Mouse (Mus musculus) yolk sac, embryonic 10.5 days (tissue): ENCODE data around the gene Fads1.
A peak's percentile ranks its signal among the peaks of the same experiment; 100 is the strongest.

Experiments
- DNase-seq: peaks from one replicate; pipeline ENCODE4 v3.0.0-alpha.2; 2017; ENCODE audit warnings: low spot score

Fads1 gene

DNA sequence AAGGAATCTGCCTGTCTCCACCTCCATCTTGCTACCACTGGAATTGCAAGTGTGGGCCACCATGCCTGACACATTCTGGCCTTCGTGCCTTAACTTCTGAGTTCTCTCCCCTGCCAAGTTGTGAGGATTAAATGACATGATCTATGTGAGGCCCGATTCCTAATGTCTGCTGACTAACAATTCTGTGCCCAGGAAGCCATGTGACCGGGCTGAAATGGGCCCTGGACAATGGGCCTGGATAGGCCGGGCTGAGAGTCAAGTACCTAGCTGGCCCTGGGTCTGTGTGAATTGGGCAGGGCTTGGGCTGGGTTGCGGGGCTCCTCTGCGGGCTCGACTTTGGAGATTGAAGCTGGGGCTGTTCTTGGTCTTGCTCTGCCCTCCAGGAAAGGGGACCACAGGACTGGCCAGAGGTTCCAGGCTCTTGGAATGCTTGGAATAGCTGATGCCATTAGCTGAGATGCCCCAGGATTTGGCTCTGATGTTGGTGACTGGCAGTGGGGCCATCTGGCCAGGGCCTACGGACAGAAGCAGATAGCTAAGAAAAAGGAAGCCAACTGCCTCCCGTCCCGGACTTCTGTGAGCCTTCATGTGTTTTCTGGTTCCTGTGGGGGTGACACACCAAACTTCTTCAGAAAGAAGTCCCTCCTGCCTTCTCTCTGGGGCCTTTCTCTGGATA, 31.2 kb downstream of the Fads1 start:
- no peak for DNase-seq

DNA sequence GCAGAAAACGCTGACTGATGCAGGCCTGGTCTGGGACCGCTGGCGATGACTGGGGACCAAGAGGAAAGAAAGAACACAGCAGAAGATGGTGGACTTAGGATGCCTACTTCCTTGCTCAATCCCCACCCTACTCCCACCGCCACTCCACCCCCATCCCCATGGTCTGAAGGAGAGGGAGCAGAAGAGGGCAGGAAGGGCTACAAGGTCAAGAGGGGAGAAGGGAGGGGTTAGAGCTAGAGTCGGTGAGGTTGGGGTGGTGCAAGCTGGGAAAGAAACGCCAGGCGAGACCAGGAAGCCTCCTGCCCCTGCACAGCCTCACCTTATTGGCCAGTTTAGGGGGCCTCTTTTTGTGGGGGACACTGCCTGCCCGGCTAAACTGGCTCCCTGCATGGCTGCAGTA, 33.4 kb downstream of the Fads1 start:
- no peak for DNase-seq

DNA sequence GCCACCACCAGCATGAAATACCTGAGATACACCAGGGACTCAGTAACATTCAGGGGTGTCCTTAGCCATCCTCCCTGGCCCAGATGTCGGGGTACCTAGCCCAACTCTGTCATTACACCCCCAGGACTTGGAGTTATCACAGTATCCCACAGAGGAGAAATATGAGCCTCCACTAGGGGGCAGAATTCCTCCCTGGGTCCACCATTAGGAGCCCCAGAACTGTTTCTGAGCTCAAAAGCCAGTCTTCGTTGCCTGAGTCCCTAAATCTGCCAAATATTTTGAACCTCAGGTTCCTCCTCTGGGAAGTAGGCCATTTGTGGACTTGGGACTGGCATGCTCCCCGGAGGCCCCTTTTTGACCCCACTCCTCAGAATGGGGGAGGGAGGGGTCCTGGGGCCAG, 36.4 kb downstream of the Fads1 start:
- peak; percentile 32 for DNase-seq

DNA sequence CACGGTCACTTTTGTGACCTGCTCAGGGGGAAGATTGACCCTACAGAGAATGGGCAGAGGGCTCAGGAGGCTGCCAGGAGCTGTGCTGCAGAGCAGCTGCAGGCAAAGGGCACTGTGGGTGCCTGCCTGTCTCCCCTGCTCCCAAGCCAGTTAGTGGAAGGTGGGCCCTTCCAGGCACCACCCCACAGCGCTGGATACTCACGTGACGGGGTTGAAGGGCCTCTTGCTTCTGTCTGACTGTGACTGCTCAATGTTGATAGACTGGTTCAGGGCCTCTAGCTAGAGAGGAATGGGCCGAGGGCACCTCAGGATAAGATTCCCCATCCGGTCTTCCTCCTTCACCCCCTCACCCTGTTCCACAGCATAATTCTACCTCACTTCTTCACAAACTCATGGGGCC, 36.9 kb downstream of the Fads1 start:
- DNase-seq, result no peak

DNA sequence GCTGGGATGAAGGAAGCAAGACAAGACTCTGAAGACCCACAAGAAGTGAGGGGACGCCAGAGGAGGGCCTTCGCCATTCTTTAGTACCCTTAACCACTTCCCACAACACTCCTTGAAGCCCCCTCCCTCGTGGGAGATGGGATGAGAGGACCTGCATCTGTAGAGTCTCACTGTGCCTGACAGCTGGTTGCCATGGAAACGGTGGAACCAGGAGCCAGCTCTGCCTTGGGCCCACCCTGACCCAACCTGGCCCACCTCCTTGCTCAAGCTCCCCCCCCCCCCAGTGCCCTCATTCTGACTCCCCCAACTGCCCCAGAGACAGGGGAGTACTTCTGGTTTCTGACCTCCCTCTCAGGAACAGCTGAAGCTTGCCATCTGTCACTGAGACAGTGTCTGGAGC, 38.9 kb downstream of the Fads1 start:
- DNase-seq, result peak; percentile 71

DNA sequence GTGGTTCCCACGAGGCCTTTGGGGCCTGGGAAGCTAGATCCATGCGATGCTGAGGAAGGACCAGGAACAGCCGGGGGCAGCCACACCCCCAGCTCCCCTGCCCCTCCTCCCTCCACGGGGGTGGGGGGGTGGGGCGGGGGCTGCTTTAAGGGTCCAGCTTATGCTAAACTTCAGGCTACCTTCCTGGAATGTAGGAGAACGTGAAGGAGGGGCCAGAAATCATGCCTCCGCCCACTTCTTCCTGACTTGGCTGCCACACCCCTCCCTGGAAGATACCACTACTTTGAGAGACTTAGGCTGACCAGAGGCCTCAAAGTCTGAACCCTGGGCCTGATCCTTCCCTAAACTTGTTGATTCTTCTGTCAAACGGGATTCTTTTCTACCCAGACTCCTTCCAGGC, 40.0 kb downstream of the Fads1 start:
- peak; percentile 63 for DNase-seq

DNA sequence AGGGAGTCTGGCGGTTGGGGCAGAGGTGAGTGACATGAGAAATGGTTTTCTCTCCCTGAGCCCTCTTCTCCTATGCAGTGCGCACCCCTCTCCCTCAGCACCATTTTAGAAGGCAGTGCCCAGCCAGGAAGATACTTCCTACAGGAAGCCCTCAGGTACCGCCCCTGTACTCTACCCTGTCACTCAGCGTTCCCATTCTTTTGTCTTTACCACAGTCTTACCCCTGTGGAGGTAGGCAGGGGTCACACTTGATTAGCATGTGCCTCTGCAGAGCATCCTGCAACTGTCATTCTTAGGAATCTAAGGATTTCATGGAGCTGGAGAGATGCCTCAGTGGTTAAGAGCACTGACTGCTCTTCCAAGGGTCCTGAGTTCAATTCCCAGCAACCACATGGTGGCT, 40.9 kb downstream of the Fads1 start:
- DNase-seq, result no peak

DNA sequence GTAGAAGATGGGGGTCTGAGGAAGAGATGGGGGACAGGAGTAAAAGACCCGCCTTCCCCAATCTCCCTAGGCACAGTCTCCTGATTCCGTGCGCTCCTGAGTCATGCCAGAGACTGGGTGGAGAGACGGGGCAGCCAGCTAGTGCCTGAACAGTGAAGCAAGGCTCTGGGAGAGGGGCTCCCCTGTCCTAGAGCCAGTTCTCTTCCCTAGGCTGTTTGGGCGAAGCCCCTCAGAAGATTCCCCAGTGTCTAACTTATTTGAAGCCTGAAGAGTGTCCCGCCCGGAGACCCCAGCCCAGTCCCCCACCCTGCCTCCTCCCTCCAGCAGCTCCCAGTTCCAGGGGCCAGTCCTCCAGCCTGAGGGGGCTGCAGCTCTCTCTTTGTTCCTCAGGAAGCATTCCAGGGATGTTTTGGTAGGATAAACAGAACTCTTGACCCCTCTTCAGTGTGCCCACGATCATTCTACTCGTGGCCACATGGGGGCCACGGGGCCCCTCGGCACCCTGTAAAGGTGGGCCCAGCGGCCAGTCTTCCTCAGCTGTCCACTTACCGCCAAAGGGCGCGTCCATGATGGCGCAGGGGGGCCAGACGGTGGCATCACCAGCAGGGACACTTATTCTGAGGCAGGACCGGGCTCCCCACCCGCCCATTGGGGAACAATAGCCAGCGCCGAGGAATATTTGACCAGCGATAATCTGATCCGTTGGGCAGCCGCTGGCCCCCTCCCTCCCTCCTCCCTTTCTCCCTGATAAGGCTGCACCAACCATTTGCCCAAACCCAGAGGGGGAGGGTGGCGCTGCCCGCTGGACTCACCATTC, 42.2 kb downstream of the Fads1 start:
- peak; percentile 53 for DNase-seq

DNA sequence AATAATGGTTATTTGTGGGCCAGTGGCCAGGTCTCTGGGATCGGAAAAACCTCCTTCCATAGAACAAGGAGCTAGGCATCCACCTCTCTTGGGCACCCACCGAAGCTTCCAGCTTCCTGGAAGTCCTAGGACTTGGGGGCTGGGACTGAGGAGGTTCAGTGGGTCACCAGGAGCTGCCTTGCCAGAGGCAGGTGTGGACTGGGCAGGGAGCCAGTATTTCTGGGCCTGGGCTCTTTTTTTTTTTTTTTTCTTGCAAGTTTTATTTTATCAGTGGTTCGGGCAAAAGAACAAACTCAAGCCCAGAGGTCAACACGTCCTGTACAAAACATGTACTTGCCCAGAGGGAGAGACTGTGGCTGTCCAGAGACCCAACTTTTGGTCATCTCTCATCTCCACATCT, 43.1 kb downstream of the Fads1 start:
- no peak for DNase-seq

DNA sequence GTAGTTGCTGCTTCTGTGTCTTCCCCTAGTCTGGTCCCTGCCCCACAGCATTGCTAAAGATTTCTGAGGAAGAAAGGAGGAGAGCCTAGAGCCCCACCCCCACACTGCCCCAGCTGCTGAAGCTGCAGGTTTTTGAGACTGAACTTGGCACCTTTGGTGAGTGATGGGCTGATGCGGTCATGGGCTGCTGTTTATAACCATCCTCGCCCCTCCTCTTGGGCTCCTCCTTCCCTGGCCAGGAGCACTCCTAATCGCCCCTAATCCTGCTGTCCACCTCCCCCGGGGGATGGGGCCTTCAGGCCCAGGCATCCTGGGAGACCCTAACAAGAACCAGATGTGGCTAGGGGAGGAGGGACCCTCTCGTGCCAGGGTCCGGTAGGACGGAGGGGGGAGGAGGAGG, 48.3 kb downstream of the Fads1 start:
- DNase-seq, result peak; percentile 81

DNA sequence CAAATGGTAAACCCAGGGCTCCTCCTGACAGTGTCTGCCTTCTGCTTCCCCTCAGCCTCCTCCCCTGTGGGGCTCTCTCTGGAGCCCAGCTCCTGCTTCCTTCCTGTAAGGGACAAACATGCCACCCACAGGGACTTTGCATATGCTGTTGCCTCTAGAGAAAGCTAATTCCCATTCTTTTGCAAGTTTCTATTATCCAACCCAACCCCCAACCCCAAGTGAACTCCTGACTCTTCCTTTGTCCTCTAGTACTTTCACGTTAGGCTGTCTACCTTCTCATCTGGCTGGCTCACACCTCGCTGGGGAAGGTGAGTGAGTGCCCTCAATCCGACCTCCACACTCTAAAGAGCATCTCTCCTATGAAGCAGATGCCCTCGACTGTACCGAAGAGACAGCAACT, 49.2 kb downstream of the Fads1 start:
- no peak for DNase-seq

DNA sequence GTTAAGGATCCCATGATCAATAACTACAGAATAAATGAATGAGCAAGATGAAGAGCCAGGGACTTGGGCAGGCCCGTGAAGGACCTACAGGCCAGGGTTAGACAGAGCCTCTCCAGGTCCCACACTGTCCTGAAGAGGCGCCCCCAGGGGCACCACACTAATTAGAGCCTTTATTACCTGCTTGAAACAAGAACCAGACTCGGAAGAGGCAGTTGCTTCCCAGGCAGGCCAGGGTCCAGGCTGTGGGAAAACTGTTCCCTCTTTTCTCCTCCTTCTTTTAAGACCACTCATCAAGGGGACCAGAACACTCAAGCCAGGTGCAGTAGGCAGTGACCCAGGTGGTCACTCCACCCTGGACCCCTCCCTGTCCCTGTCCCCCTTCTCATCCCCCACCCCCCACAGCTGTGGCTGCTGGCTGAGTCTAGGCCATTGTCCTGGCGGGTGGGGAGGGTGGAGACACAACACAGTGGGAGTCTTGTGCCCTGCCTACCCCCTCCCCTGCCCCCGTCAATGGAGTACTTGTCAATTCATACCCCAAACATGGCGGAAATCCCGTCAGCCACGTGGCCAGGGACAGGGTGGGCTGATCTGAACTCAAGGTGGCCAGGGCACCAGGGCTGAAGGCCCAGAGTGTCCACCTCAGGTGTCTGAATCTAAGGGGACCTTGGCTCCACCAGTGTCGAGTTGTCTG, 49.8 kb downstream of the Fads1 start:
- no peak for DNase-seq

DNA sequence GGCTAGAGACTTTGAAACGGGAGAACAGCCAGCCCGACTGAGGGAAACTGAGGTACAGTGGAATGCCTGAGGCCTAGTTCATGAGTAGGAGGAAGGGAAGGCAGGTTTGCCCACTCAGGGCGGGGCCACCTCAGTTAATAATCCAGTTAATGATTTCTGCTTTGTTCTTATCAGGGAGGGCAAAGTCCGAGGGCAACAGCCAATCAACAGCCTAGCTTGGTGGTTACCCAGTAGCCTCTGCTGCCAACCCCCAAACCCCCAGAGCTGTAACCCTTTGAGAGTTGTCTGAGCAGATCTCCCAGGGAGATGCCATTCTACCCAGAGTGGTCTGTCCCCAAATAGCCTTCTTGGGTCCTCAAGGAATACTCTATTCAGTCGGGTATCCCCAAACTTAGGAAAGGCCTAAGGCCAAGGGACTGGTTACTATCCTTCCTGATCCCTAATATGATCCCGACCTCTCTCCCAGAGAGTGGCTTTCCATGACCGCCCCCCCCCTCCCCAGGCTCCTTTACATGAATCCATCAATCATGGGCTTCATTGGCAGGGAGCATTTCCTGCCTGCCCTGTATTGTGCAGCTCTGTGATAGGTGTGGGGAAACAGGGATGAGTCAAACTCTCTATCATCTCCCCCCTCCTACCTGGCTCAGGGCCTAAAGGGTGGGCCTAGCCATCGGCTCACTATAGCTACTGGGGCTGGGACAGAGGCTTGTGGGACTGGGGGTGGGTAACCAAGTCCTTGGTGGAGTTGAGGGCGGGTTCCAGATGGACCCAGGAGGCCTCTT, 53.3 kb downstream of the Fads1 start:
- DNase-seq, result no peak

DNA sequence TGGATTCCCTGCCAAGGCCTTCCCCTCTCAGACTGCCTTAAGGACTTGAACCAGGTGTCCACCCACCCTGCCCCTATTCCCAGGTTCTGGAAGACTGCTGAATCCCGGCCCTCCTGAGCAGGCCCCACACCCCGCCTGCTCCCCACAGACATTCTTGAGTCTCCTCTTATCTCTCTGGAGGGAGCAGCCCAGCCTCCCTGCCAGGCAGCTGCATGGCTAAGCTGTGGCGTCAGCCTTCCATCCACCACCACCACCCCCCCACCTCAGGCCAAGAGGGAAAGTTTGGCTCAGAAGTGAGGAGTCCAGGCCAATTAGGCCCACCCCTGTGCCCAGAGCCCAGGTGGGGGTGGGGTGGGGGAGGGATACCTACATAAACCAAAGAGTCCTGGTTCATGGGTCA, 55.8 kb downstream of the Fads1 start:
- peak; percentile 58 for DNase-seq

DNA sequence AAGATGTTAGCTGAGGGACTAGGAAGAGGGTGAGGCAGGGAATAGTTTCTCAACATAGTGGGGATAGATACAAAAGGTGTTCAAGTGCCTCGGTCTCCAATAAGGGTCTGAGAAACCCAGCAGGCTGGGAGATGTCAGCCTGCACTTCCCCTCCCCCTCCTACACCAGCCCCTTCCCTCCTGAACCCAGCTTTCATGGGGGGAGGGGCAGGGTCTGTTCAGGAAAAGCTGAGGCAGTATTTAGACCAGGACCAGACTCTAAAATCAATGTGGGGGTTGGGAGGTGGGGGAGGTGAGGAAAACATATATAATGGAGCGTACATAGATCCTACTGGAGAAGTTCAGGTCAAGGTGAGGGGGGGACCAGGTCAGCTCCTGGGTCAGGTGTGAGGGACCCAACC, 56.7 kb downstream of the Fads1 start:
- peak; percentile 60 for DNase-seq

DNA sequence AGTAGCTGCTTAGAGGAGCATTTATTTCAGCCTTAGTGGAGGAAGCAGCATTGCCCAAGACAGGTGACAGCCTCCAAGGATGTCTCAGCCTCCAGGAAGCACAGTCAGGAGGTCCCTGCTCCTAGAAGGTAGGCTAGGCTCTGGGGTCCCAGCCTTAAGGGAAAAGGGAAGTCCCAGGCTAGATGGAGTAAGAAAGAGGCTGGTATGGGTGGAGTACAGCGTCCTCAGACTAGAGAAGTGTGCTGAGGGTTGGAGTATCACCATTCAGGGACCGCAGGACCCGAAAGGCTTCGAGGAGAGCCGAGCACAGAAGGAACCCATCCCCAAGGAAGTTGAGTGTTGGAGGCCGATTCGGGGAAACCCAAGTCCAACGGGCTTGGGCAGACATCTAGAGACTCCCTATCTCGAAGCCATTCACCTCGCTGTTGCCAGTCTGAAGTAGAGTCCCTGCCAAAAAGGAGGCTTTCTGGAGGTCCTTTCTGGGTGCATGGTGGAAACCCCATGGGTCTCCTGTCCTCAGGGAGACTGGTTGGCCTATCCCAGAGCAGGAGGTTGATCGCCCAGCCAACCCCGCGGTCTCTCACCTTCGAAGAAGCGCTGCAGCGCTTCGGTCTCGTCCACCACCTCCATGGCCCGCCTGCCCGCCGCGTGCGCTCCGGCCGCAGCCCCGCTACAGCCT, 57.4 kb downstream of the Fads1 start:
- no peak for DNase-seq

DNA sequence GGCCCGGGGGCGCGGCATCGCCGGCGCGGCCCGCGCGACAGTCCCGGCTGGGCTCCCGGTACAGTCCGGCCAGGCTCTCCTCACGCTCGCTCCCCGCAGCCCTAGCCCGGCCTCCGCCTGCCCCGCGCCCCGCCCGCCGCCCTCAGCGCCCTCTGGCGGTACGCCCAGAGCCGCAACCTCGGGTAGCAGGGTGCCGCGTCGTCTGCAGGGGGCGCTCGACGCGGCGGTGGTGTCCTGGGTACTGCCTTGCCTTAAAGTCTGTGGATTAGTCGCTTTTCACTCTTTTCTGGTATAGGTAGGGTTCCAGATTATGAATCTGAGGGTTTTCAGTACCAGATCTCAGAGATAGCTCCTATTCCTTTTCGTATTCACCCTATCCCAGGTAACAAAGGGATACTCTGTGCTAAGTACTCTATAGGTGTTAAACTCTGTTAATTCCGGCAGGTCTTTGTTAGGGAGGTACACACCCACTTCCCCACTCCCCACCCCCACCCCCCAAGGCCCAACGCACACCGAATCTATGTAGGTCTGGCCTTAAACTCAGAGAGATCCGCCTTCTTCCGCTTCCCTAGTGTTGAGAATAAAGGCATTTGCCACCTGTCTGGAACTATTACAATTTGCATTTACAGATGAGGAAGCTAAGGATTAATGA, 58.1 kb downstream of the Fads1 start, which contains the start of gene Myrf:
TSS of gene Myrf (minus strand) at position 95 of the 652 bp plus-strand sequence.
- DNase-seq, result peak; percentile 78

DNA sequence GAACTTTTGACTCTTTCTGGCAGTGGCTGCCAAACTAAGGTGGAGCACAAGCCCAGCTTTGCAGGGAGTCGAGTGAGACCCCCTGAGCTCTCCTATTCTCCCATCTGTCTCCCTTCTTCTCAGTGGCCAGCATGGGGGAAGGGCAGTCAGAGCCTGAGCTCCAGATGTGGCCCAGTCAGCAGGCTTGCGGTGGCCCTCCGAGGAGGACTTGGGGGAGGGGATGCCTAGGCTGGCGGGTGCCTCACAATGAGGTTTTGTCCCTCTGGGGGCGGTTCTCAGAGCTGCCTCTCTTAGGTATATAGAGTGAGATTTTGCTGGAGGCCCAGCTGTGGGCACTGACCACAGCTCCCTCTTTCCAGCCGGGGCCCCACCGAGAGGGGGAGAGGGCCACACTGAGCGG, 60.2 kb downstream of the Fads1 start:
- no peak for DNase-seq

DNA sequence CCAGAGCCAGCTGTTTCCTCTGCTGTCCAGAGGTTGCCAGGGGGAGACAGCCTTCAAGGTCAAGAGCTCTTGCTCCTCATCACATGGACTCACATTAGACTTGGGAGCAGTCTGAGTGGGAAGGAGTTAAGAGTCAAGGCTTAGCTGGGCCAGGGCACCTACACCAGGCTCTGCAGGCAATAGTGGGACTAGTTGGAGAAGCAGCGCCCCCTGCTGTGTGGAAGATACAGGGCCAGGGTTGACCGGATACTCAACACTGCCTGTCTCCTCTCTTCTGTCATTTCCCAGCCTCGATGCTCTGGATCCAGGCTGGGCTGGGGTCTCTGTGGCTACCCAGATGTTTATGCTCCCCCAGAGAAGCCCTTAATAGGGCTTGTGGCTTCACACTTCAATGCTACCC, 61.5 kb downstream of the Fads1 start:
- DNase-seq, result peak; percentile 35
